Mouse (Mus musculus) lung, embryonic 16.5 days (tissue): ENCODE measurements around the gene Trmt2a. TPM values are rescaled to one million over a fixed set of nuclear protein-coding genes. Genes with fewer than 3 reads are reported as not detected.

ENCODE experiments used
- microRNA counts: library from miRNA; unstranded; fragments of <30 nt; microRNA quantifications from one replicate; lab custom pipeline; 2016
- microRNA-seq: library from miRNA; unstranded; fragments of <30 nt; microRNA quantifications from one replicate; pipeline ENCODE4, GENCODE M21; 2016
- polyA plus RNA-seq: library from polyadenylated mRNA; unstranded; fragments of >200 nt; fragmentation: Nextera tagmentation; extraction: Ambion mirVana; gene quantifications from 2 replicates; pipeline ENCODE4 v1.2.1, GENCODE M21; 2015

Trmt2a gene
- polyA plus RNA-seq, 1 experiment from 2014 or later: 95.2 TPM

MicroRNA genes within 50 kb of the gene (microRNA counts, 519-probe panel; counts per million panel counts)
- microRNA mmu-miR-1306 (lab: Ali Mortazavi, UCI): 1,709 counts per million, percentile 25 among the panel's probes with 10 or more counts

Small RNA genes lying within 50 kb of the gene (microRNA-seq; reads per million reads assigned to microRNA genes)
- gene Gm24572 (not detected), gene Mir1306 (202 reads per million, percentile 57 among the genes with 10 or more reads in this experiment)

Other genes starting within 250 kb of the Trmt2a start
- 78.5 and 79.2 TPM in 2 replicates for gene Dgcr6, start 195.8 kb upstream of the Trmt2a start, polyA plus RNA-seq
- gene Prodh, start 158.5 kb upstream of the Trmt2a start, polyA plus RNA-seq: 12.5 and 13.4 TPM in 2 replicates
- gene Rtn4r, start 121.0 kb upstream of the Trmt2a start, polyA plus RNA-seq: 0.35 TPM in 2 replicates
- gene Ccdc188, start 30.8 kb upstream of the Trmt2a start, polyA plus RNA-seq: not detected in 2 replicates
- 9.1 and 9.3 TPM in 2 replicates for gene Zdhhc8, start 13.5 kb upstream of the Trmt2a start, polyA plus RNA-seq
- gene Ranbp1, start 53 bp downstream of the Trmt2a start, polyA plus RNA-seq: 459 and 514 TPM in 2 replicates
- gene Gm49776, start 9.6 kb downstream of the Trmt2a start, polyA plus RNA-seq: 1.8 and 2.8 TPM in 2 replicates
- gene Dgcr8, start 40.6 kb downstream of the Trmt2a start, polyA plus RNA-seq: 26.6 and 28.8 TPM in 2 replicates
- 27.0 and 28.7 TPM in 2 replicates for gene Tango2, start 99.4 kb downstream of the Trmt2a start, polyA plus RNA-seq
- 34.0 and 36.7 TPM in 2 replicates for gene Arvcf, start 99.5 kb downstream of the Trmt2a start, polyA plus RNA-seq
- gene Txnrd2, start 177.7 kb downstream of the Trmt2a start, polyA plus RNA-seq: 22.0 and 22.1 TPM in 2 replicates
- 124 and 125 TPM in 2 replicates for gene Comt, start 178.2 kb downstream of the Trmt2a start, polyA plus RNA-seq